In genomic region chr3:85172532-85172931, GRCm38 (mm10) we compare ENCODE assay signal across 16 mouse cellular contexts.
A peak's percentile ranks its signal among the peaks of the same experiment; 100 is the strongest.
DNase-seq lines count a peak whose midpoint lies in the region; ATAC-seq and TF ChIP-seq lines count a peak whose summit lies in the region.
"Had no signal": no experiment of that assay in that cellular context is flagged by ENCODE, and none has a peak within 500 bp of the region (broad histone marks: within the 10 kb centered on the region; RNA-seq: fewer than 3 reads in every experiment).

No protein-coding gene starts in this region.

- no peak for TF ChIP-seq CTCF in left cerebral cortex, adult 2 months (IDR thresholded peaks at IDR 0.05)

- H3K4me1 ChIP-seq in embryonic facial prominence, embryonic 13.5 days = peaks cover 23% of the 10 kb centered on the region
- H3K4me1 ChIP-seq in embryonic facial prominence, embryonic 10.5 days = peaks cover 18% of the 10 kb centered on the region
- H3K4me1 ChIP-seq: stomach, embryonic 15.5 days had no signal

- WGBS in embryonic facial prominence, embryonic 13.5 days = 64% methylated on average over 11 of the region's 11 CpGs
- 79% methylated on average over 11 of the region's 11 CpGs for WGBS in embryonic facial prominence, embryonic 10.5 days

- no peaks in the 10 kb centered on the region for H3K36me3 ChIP-seq in embryonic facial prominence, embryonic 13.5 days
- H3K36me3 ChIP-seq in embryonic facial prominence, embryonic 10.5 days (replicated peaks) = no peaks in the 10 kb centered on the region
- H3K36me3 ChIP-seq: midbrain, embryonic 10.5 days; neural tube, embryonic 12.5 days; stomach, embryonic 15.5 days had no signal

- H3K27ac ChIP-seq in embryonic facial prominence, embryonic 13.5 days = no peak overlapping the region
- H3K27ac ChIP-seq in embryonic facial prominence, embryonic 10.5 days (replicated peaks) = no peak overlapping the region
- H3K27ac ChIP-seq in left cerebral cortex, adult 2 months = peak overlapping the region; percentile 61
- H3K27ac ChIP-seq: midbrain, embryonic 10.5 days; neural tube, embryonic 12.5 days; stomach, embryonic 15.5 days had no signal

- intact Hi-C loops in left cerebral cortex, adult 2 months (cut with DNase I) = no loop called here
- intact Hi-C loops in left cerebral cortex, postnatal 14 days (cut with DNase I) = no loop called here

- H3K9ac ChIP-seq in embryonic facial prominence, embryonic 13.5 days = no peak overlapping the region
- H3K9ac ChIP-seq: neural tube, embryonic 12.5 days; stomach, embryonic 15.5 days had no signal

- no peak for ATAC-seq in embryonic facial prominence, embryonic 13.5 days (ENCODE audit: insufficient number of reproducible peaks, insufficient read depth, low FRiP score, low TSS enrichment, low read depth)
- peak; percentile 65 for ATAC-seq in megakaryocyte-erythroid progenitor cell, adult 5-6 weeks (replicated peaks; ENCODE audit: low FRiP score, low TSS enrichment, poor library complexity, severe bottlenecking)
- ATAC-seq: activated CD4-positive, CD25-positive, alpha-beta regulatory T cell, adult 4 months had no signal

- H3K4me2 ChIP-seq in embryonic facial prominence, embryonic 13.5 days = peak overlapping the region; percentile 9; the same call in 1 of the 2 replicates
- H3K4me2 ChIP-seq: neural tube, embryonic 12.5 days; stomach, embryonic 15.5 days had no signal

- H3K27me3 ChIP-seq in embryonic facial prominence, embryonic 13.5 days = no peaks in the 10 kb centered on the region
- H3K27me3 ChIP-seq in embryonic facial prominence, embryonic 10.5 days (replicated peaks; ENCODE audit: low read depth, poor library complexity, severe bottlenecking) = no peaks in the 10 kb centered on the region
- H3K27me3 ChIP-seq: neural tube, embryonic 12.5 days; stomach, embryonic 15.5 days had no signal

- H3K4me3 ChIP-seq in embryonic facial prominence, embryonic 13.5 days = no peak overlapping the region
- H3K4me3 ChIP-seq in embryonic facial prominence, embryonic 10.5 days = no peak overlapping the region
- peak overlapping the region; percentile 9; the same call in 1 of the 2 replicates for H3K4me3 ChIP-seq in left cerebral cortex, adult 2 months
- H3K4me3 ChIP-seq: midbrain, embryonic 10.5 days; neural tube, embryonic 12.5 days; stomach, embryonic 15.5 days had no signal

- no peaks in the 10 kb centered on the region for H3K9me3 ChIP-seq in embryonic facial prominence, embryonic 13.5 days
- no peaks in the 10 kb centered on the region for H3K9me3 ChIP-seq in embryonic facial prominence, embryonic 10.5 days
- H3K9me3 ChIP-seq: midbrain, embryonic 10.5 days; neural tube, embryonic 12.5 days; stomach, embryonic 15.5 days had no signal

- DNase-seq in embryonic facial prominence, embryonic 10.5 days (ENCODE audit: low spot score) = no peak
- DNase-seq in left cerebral cortex, adult 2 months (ENCODE audit: extremely low spot score in 1 of 2, low spot score in 2 of 2) = no peak
- no peak for DNase-seq in left cerebral cortex, postnatal 14 days (ENCODE audit: low spot score in 2 of 2)
- DNase-seq in cerebellum, postnatal 25 days = peak; percentile 60 to 63
- no peak for DNase-seq in ovary, adult 18-20 months (ENCODE audit: low spot score)
- DNase-seq in urinary bladder, postnatal 25 days (ENCODE audit: low spot score) = no peak
- DNase-seq: heart, postnatal 10 days; kidney, adult 18-20 months; lung, adult 18-20 months; right cerebral cortex, adult 18-20 months had no signal

Comparison
In these comparisons a context has a peak if more than half of its experiments do, and no peak if none do; other contexts are left out.
1. DNase-seq: peak in cerebellum, postnatal 25 days (2 of 2); none in embryonic facial prominence, embryonic 10.5 days (single experiment), left cerebral cortex, adult 2 months (0 of 2), left cerebral cortex, postnatal 14 days (0 of 2), ovary, adult 18-20 months (single experiment) and urinary bladder, postnatal 25 days (single experiment).